Mouse (Mus musculus) neural tube, embryonic 10.5 days (tissue): ENCODE measurements at regions not wholly inside any gene's neighbourhood (a gene's known extent, or its start where the extent isn't known, plus 50 kb on each side); places are given as distances from the start of the nearest gene placed in this dataset.
A peak's percentile ranks its signal among the peaks of the same experiment; 100 is the strongest.

ENCODE experiments used
- DNase-seq: peaks from one replicate; pipeline ENCODE4 v3.0.0-alpha.2; 2017; ENCODE audit warnings: low spot score; ENCODE audit errors: extremely low spot score

DNA sequence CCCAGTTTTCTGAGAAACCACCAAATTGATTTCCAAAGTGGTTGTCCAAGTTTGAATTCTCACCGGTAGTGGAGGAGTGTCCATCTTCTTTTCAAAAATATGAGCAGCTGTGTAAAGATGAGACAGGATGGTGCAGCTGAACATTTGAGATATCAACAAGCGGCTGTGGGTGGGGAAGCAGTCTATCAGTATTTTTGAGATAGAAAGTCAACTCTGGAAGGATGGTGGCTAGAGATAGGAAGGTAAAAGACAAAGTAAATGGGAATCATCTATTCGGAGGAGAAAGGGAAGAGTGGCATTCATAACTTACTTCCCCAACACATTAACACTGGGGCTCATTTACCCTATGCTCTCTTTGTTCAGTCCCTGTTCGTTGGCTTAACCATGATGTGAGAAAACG, 146.9 kb upstream of the Gmnc start:
- DNase-seq, result no peak

DNA sequence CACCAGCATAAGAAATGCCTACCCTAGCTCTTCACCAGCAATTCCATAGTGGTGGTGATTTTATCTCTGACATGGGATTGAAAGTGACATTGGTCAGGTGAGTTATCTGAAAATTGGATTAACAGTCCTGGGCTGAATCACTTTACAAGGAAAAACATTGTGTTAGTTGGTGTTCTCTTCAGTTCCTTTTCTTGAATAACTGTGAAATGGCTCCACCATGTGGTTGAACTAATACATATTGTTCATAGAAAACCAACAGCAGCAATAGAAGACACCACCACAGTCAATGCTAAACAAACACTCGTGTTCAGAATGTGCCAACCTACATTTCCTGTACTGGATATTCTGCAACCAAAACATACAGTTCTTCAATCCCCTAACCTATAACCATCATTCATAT, 147.5 kb upstream of the Gmnc start:
- no peak for DNase-seq

DNA sequence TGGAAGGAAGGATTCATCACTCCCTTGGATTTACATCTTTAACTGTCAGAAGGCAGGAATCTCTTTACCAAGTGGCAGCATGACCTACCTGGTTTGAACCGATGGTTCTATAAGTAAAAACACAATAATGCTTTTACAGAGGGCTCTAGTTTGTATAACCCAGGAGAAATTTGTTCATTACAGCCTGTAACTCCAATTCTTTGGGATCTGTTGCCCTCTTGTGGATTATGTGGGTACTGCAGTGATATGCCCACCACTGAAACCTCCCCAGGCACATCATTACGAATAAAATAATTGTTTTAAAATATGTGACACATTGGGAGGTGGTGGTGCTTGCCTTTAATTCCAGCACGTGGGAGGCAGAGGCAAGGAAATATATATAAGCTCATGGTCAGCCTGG, 148.6 kb upstream of the Gmnc start:
- DNase-seq, result peak; percentile 40

DNA sequence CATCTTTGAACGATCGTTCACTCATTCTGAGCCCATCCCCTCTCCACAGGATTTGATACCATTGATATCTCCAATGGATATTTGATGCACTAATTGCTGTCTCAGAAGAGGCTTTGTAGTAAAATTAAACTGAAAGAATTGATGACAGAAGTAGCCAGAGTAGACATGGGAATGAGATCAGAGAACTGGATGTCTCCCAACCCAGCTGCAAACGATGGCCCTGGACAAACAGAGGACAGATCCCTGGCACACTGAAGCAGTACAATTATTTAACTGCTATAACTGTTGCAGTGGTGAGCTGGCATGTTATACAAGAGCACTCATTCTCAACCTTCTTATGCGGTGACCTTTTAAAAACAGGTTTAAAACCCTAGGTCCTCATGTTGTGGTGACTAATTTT, 151.5 kb upstream of the Ostn start:
- DNase-seq, result no peak

DNA sequence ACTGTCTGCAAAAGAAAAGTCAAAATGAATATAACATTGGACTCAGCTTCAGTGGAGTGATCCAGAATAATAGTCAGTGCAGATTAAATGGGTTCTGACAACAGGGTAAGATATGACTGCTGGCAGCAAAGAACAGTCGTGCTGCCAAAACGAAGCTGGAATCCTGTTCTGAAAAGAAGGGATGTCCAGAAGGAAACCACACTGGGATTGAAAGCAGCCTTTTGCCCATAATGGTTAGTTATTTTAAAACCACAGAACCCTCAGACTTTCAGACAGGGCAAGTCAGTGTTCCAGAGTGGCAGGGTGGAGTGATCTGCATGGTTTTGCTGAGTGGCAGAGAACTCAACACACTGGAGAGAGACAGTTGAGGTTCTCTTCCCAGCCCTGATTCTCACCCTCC, 111.6 kb upstream of the Ostn start:
- no peak for DNase-seq
